Mouse (Mus musculus) testis, adult 2 months (tissue): ENCODE results near the gene Perp.

Experiments
- CTCF ChIP-seq: fragments of 200-500 bp; IDR thresholded peaks from 2 replicates; pipeline ENCODE4 v1.5.1; 2012; ENCODE audit warnings: low read depth, mild to moderate bottlenecking, inconsistent platforms, low read length, moderate library complexity; ENCODE audit not compliant: control insufficient read depth, insufficient read depth, insufficient replicate concordance
- POLR2A ChIP-seq: fragments of 200-500 bp; IDR thresholded peaks from 2 replicates; pipeline ENCODE4 v1.6.1; 2012; ENCODE audit warnings: low read depth, mild to moderate bottlenecking, inconsistent platforms, low read length, moderate library complexity; ENCODE audit not compliant: control insufficient read depth

DNA sequence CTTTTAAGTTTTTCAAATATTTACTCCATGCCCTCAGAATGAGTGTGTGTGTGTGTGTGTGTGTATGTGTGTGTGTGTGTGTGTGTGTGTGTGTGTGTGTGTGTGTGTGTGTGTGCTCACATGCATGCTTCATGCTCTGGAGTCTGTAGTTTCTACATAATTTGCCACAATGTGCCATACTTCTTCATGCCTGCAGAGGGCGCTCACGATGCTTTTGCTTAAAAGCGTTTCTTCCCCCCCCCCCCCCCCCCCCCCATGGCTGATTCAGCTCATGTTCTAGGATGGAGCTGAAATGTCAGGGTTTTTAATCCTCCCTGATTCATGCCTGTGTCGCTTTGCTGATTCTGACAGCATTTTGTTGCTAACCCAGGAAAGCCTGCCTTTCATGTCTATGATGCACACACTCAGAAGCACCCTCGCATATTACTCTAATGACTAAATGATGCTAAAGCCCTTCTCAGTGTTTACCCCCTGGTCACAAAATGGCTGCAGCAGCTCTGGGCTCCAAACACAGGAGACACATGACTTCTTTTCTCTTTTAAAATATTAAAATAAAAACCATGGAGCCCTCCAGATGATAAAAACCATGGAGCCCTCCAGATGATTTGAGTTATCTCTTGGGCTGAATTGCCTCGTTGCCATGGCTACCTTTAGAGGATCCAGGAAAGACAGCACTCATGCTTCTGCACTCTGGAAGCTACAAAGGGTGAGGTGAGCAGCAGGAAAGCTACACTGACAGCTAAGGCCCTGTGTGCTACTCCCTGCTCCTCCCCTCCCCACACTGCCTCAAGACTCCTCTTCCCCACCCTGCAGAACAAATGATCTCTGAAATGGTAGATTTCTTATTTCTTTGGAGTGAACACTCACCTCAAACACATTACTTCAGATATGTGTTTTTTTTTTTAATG is 49.7 kb downstream of the Perp start:
- TF ChIP-seq CTCF (no peak), POLR2A (no peak)
